Mouse (Mus musculus): Measurements from ENCODE around the gene Rfx4. TPM values are rescaled to one million over a fixed set of nuclear protein-coding genes. Genes with fewer than 3 reads are reported as not detected.
A peak's percentile ranks its signal among the peaks of the same experiment; 100 is the strongest.

Gene Rfx4
- polyA plus RNA-seq, 1 experiment from 2014 or later = 56.0 TPM

- Histone ChIP-seq H3K4me2 (replicated peaks) (no peak overlapping the region), H3K27ac (replicated peaks) (no peak overlapping the region), H3K27me3 (0 out of 2 replicates have a peak, but pooled peaks cover 19% of the 10 kb centered on the region), H3K4me1 (peaks cover 36% of the 10 kb centered on the region), H3K36me3 (peaks cover 26% of the 10 kb centered on the region), H3K9me3 (no peaks in the 10 kb centered on the region), H3K4me3 (no peak overlapping the region), H3K9ac (replicated peaks) (no peak overlapping the region)
- ATAC-seq (ENCODE audit: low FRiP score, low read depth) = no peak
- WGBS = 91% methylated on average over 3 of the region's 3 CpGs
These were observed 152.6 kb downstream of the Rfx4 start for GRCm38 (mm10) chr10:84908471-84908870.

GRCm38 (mm10) chr10:84909021-84909801, 153.3 kb downstream of the Rfx4 start:
- no peak for ATAC-seq (ENCODE audit: low FRiP score, low read depth)
- Histone ChIP-seq H3K9me3 (no peaks in the 10 kb centered on the region), H3K36me3 (peaks cover 26% of the 10 kb centered on the region), H3K27me3 (0 out of 2 replicates have a peak, but pooled peaks cover 19% of the 10 kb centered on the region), H3K4me3 (no peak overlapping the region), H3K4me2 (replicated peaks) (no peak overlapping the region), H3K9ac (replicated peaks) (no peak overlapping the region), H3K4me1 (peaks cover 30% of the 10 kb centered on the region), H3K27ac (replicated peaks) (no peak overlapping the region)
- WGBS = 50% methylated on average over 17 of the region's 17 CpGs

GRCm38 (mm10) chr10:84910194-84910593, 154.3 kb downstream of the Rfx4 start:
- H3K9ac ChIP-seq (replicated peaks) = no peak overlapping the region
- peaks cover 30% of the 10 kb centered on the region for H3K4me1 ChIP-seq
- H3K27me3 ChIP-seq = 0 out of 2 replicates have a peak, but pooled peaks cover 19% of the 10 kb centered on the region
- H3K36me3 ChIP-seq = peaks cover 16% of the 10 kb centered on the region
- no peak overlapping the region; the same call in 1 of the 2 replicates for H3K4me2 ChIP-seq (replicated peaks)
- 6% methylated on average over 7 of the region's 7 CpGs for WGBS
- H3K4me3 ChIP-seq = no peak overlapping the region
- no peaks in the 10 kb centered on the region for H3K9me3 ChIP-seq
- no peak for ATAC-seq (ENCODE audit: low FRiP score, low read depth)
- H3K27ac ChIP-seq (replicated peaks) = peak overlapping the region; percentile 63

DNA sequence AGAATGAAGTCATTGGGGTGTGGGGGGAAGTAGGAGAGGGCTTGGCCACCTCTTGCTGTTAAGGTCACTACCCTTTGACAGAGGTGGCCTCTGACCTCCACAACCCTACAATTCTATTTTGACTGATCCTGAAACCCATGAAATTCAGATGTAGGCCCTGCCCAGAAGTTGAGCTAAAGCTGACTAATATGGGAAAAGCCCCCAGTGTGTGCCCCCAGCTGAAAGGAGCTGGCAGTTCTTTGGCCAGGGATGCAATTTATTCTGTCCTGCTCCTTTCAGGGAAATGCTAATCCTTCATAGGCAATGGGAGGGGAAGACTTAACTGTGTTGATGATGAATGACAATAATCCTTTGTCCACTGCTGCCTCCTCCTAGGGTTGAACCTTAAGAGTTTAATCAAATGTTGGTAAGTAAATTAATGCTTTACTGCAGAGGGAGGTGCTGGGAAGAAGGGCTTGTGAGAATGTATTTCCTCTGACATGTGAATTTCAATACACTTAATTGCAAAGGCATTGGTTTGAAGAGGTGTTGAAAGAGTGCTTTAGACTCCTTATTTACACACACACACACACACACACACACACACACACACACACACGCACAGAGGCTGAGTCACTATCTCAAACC, 155.0 kb downstream of the Rfx4 start:
- no peak overlapping the region for H3K4me2 ChIP-seq (replicated peaks)
- ATAC-seq (ENCODE audit: low FRiP score, low read depth) = peak; percentile 50; the same call in 1 of the 2 replicates
- peaks cover 10% of the 10 kb centered on the region for H3K36me3 ChIP-seq
- no peak overlapping the region for H3K9ac ChIP-seq (replicated peaks)
- no peak overlapping the region for H3K4me3 ChIP-seq
- 0 out of 2 replicates have a peak, but pooled peaks cover 19% of the 10 kb centered on the region for H3K27me3 ChIP-seq
- H3K9me3 ChIP-seq = no peaks in the 10 kb centered on the region
- H3K4me1 ChIP-seq = peaks cover 30% of the 10 kb centered on the region
- H3K27ac ChIP-seq (replicated peaks) = peak overlapping the region; percentile 63
- WGBS = 7% methylated on average over 1 of the region's 1 CpGs

- no peak overlapping the region for H3K27ac ChIP-seq (replicated peaks)
- H3K36me3 ChIP-seq = peaks cover 2% of the 10 kb centered on the region
These were observed 157.3 kb downstream of the Rfx4 start for GRCm38 (mm10) chr10:84913148-84913547.

DNA sequence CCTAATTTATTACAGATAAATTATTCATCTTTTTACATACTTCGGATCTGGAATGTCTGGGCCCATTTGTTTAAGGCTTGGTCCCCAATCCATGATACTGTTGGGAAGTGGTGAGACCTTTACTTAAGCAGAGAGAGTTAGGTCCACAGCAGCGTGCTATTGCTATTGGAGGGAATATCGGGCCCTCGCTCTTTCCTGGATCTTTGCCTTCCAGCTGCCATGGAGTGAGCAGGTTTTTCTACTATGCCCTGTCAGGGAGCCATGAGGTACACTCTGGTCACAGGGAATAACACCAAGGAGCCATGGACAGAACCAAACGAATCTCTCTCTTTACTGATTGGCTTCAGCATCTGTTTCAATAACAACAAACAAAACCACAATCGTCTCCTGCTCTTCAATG, 159.6 kb downstream of the Rfx4 start:
- Histone ChIP-seq H3K9ac (replicated peaks) (no peak overlapping the region), H3K4me3 (no peak overlapping the region), H3K27me3 (no peaks in the 10 kb centered on the region), H3K9me3 (no peaks in the 10 kb centered on the region), H3K27ac (replicated peaks) (no peak overlapping the region), H3K4me2 (replicated peaks) (no peak overlapping the region), H3K4me1 (peaks cover 30% of the 10 kb centered on the region), H3K36me3 (no peaks in the 10 kb centered on the region)
- no peak for ATAC-seq (ENCODE audit: low FRiP score, low read depth)
- WGBS = 81% methylated on average over 6 of the region's 6 CpGs

More at GRCm38 (mm10) chr10:84913148-84913547, 157.3 kb downstream of the Rfx4 start:
- Histone ChIP-seq H3K4me2 (replicated peaks) (no peak overlapping the region), H3K27me3 (0 out of 2 replicates have a peak, but pooled peaks cover 13% of the 10 kb centered on the region), H3K4me1 (peaks cover 33% of the 10 kb centered on the region), H3K9me3 (no peaks in the 10 kb centered on the region), H3K4me3 (no peak overlapping the region), H3K9ac (replicated peaks) (no peak overlapping the region)
- 60% methylated on average over 1 of the region's 1 CpGs for WGBS
- ATAC-seq (ENCODE audit: low FRiP score, low read depth) = no peak

DNA sequence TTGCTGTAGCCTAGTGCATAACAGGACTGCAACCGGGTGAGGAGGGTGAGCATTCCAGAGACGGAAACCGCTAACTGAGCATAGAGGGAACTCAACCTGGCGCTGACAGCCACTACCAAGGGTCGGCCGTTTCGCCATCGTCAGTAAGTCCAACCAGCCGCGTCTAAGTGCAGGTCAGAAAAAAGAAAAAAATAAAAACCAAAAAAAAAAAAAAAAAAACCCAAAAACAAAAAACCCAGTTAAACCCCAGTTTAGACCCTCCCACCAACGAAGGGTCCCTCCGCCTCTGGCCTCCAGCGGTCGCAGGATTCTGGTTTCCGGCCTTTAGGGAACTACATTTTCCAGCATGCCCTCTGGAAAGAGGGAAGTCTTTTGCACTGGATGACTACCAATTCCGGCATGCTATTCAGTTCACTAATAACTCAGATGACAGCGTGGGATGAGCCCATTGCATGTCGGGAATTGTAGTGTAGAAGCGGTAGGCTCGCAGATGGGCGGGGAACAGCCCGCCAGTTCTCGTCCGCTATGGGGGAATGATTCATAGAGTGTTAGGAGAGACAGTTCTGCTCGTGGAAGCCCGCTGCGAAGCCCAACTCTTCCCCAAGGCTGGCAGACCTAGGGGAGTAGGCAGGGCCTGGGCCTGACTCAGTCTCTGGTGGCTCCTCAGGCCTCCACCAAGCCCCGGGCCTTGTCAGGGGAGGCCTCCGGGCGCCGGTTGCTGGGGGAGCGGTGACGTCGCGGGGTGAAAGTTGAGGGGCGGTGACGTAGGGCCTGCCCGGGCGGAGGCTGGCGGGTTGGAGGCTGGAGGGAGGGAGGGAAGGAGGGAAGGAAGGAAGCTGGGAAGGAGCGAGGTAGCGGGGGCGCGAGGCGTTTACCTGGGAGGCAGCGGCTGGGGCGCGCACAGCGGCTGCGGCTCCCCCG, 161.2 kb downstream of the Rfx4 start, which contains the start of gene Ric8b:
Gene Ric8b, plus strand, starts transcription at position 807 of the 921 bp plus-strand sequence.
- WGBS = under 1% methylated on average over 43 of the region's 51 CpGs

DNA sequence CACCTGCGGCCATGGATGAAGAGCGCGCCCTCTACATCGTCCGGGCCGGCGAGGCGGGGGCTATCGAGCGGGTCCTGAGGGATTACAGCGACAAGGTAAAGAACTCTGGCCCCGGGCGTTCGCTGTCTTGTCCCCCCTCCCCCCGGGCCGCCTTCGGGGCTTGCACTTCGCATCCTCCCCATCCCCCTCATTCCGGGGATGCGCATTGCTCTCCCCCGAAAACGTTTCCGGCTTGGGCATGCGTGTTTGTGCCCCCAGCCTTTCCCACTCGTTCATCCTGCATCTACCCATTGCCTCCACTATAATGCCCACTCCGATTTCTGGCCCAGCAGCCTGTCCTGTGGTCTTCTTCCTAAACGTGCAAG, 161.9 kb downstream of the Rfx4 start:
- under 1% methylated on average over 13 of the region's 27 CpGs for WGBS

More for the DNA sequence above, 161.2 kb downstream of the Rfx4 start, which contains the start of gene Ric8b:
- Histone ChIP-seq H3K27me3 (no peaks in the 10 kb centered on the region), H3K9me3 (no peaks in the 10 kb centered on the region), H3K27ac (replicated peaks) (peak within 1 kb of the TSS; percentile 92), H3K4me2 (replicated peaks) (peak within 1 kb of the TSS; percentile 84), H3K4me1 (peaks cover 15% of the 10 kb centered on the region), H3K36me3 (no peaks in the 10 kb centered on the region), H3K9ac (replicated peaks) (peak within 1 kb of the TSS; percentile 86), H3K4me3 (peak within 1 kb of the TSS; percentile 83)
- peak; percentile 96 for ATAC-seq (ENCODE audit: low FRiP score, low read depth)

GRCm38 (mm10) chr10:84926336-84926735, 170.5 kb downstream of the Rfx4 start:
- Histone ChIP-seq H3K4me2 (replicated peaks) (no peak overlapping the region), H3K9me3 (no peaks in the 10 kb centered on the region), H3K9ac (replicated peaks) (no peak overlapping the region), H3K36me3 (peaks cover 20% of the 10 kb centered on the region), H3K27ac (replicated peaks) (no peak overlapping the region), H3K27me3 (no peaks in the 10 kb centered on the region), H3K4me1 (no peaks in the 10 kb centered on the region), H3K4me3 (no peak overlapping the region)
- no peak for ATAC-seq (ENCODE audit: low FRiP score, low read depth)
- 90% methylated on average over 7 of the region's 7 CpGs for WGBS

More for the DNA sequence above, 161.9 kb downstream of the Rfx4 start:
- peaks cover 15% of the 10 kb centered on the region for H3K4me1 ChIP-seq
- H3K9me3 ChIP-seq = no peaks in the 10 kb centered on the region
- H3K36me3 ChIP-seq = no peaks in the 10 kb centered on the region
- peak overlapping the region; percentile 84 for H3K4me2 ChIP-seq (replicated peaks)
- H3K27ac ChIP-seq (replicated peaks) = peak overlapping the region; percentile 92
- H3K27me3 ChIP-seq = no peaks in the 10 kb centered on the region
- peak overlapping the region; percentile 83 for H3K4me3 ChIP-seq
- no peak; the same call in 1 of the 2 replicates for ATAC-seq (ENCODE audit: low FRiP score, low read depth)
- H3K9ac ChIP-seq (replicated peaks) = peak overlapping the region; percentile 86

- Histone ChIP-seq H3K27ac (replicated peaks) (no peak overlapping the region), H3K4me1 (no peaks in the 10 kb centered on the region), H3K27me3 (no peaks in the 10 kb centered on the region), H3K36me3 (peaks cover 20% of the 10 kb centered on the region), H3K4me2 (replicated peaks) (no peak overlapping the region), H3K4me3 (no peak overlapping the region), H3K9me3 (no peaks in the 10 kb centered on the region), H3K9ac (replicated peaks) (no peak overlapping the region)
- no peak for ATAC-seq (ENCODE audit: low FRiP score, low read depth)
- WGBS = 96% methylated on average over 4 of the region's 4 CpGs
These were observed 171.0 kb downstream of the Rfx4 start for GRCm38 (mm10) chr10:84926885-84927284.

GRCm38 (mm10) chr10:84928465-84928864, 172.6 kb downstream of the Rfx4 start:
- 90% methylated on average over 4 of the region's 4 CpGs for WGBS
- peaks cover 20% of the 10 kb centered on the region for H3K36me3 ChIP-seq
- no peak overlapping the region for H3K9ac ChIP-seq (replicated peaks)
- H3K4me2 ChIP-seq (replicated peaks) = no peak overlapping the region
- H3K4me1 ChIP-seq = no peaks in the 10 kb centered on the region
- H3K4me3 ChIP-seq = no peak overlapping the region
- ATAC-seq (ENCODE audit: low FRiP score, low read depth) = no peak
- H3K27ac ChIP-seq (replicated peaks) = no peak overlapping the region
- H3K9me3 ChIP-seq = no peaks in the 10 kb centered on the region
- no peaks in the 10 kb centered on the region for H3K27me3 ChIP-seq

All from midbrain, embryonic 12.5 days (tissue).